Mouse (Mus musculus): ENCODE results near the gene Ubxn10. TPM values are rescaled to one million over a fixed set of nuclear protein-coding genes. Genes with fewer than 3 reads are reported as not detected.

The Ubxn10 gene
- polyA plus RNA-seq, 1 experiment from 2014 or later, result 2.0 TPM

DNA sequence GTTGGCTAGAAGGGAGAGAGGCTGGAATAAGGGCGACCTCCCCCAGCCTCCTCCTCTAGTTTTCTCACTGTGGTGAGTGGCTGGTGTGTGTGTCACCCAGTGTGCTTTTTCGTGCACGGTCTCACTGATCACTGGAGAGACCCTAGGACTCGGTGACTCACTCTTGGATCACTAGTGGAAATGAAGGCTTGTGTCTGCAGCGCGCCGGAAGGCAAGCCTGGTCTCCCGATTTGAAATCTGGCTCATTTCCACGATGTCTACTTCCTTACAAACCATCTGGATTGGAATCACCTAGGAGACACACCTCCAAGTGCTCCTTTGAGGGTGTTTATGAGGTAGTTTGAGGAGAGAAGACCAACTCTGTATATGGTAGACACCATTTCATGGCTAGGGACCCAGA is 9.9 kb upstream of the Ubxn10 start:
- H3K4me1 ChIP-seq (ENCODE audit: control insufficient read depth, insufficient read depth, low read length), result peaks cover 6% of the 10 kb centered on the region; the same call in 1 of the 2 replicates
- no peak overlapping the region for H3K4me2 ChIP-seq (replicated peaks; ENCODE audit: low read depth, low read length)
- 91% methylated on average over 9 of the region's 9 CpGs for WGBS
- no peak overlapping the region for H3K4me3 ChIP-seq (ENCODE audit: low read length)
- no peak overlapping the region for H3K27ac ChIP-seq (ENCODE audit: low read depth, low read length)
- no peak for ATAC-seq (ENCODE audit: low FRiP score, low TSS enrichment)
- no peaks in the 10 kb centered on the region for H3K27me3 ChIP-seq (ENCODE audit: control insufficient read depth, insufficient read depth, low read length)
- no peaks in the 10 kb centered on the region for H3K36me3 ChIP-seq (ENCODE audit: control insufficient read depth, insufficient read depth, low read length)
- H3K9me3 ChIP-seq (ENCODE audit: control insufficient read depth, low read length), result no peaks in the 10 kb centered on the region
- H3K9ac ChIP-seq (ENCODE audit: low read depth, low read length), result no peak overlapping the region

DNA sequence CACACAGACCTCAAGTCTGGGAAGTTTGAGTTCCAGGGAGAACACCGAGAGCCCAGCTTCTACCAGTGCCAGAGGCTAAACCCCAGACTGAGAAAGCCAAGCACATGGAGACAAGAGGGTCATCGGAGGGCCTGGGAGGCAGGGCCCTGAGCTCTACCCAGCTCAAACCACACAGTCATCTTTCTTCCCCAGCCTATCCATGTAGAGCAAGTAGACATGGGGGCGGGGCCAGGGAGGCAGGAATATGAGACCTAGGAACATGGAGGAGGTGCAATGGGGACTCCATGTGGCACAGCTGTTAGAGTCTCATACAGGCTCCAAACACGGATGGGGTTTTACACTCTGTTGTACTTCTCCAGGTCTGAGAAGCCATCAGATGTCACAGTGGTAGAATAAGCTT is 8.9 kb upstream of the Ubxn10 start:
- H3K9me3 ChIP-seq (ENCODE audit: control insufficient read depth, low read length), result no peaks in the 10 kb centered on the region
- H3K4me3 ChIP-seq (ENCODE audit: low read length), result no peak overlapping the region
- ATAC-seq (ENCODE audit: low FRiP score, low TSS enrichment), result peak; percentile 76
- no peak overlapping the region for H3K27ac ChIP-seq (ENCODE audit: low read depth, low read length)
- 45% methylated on average over 4 of the region's 4 CpGs for WGBS
- no peak overlapping the region for H3K4me2 ChIP-seq (replicated peaks; ENCODE audit: low read depth, low read length)
- H3K27me3 ChIP-seq (ENCODE audit: control insufficient read depth, insufficient read depth, low read length), result no peaks in the 10 kb centered on the region
- no peak overlapping the region for H3K9ac ChIP-seq (ENCODE audit: low read depth, low read length)
- H3K36me3 ChIP-seq (ENCODE audit: control insufficient read depth, insufficient read depth, low read length), result no peaks in the 10 kb centered on the region
- H3K4me1 ChIP-seq (ENCODE audit: control insufficient read depth, insufficient read depth, low read length), result peaks cover 6% of the 10 kb centered on the region; the same call in 1 of the 2 replicates

- Histone ChIP-seq H3K36me3 (ENCODE audit: control insufficient read depth, insufficient read depth, low read length) (no peaks in the 10 kb centered on the region), H3K9ac (ENCODE audit: low read depth, low read length) (no peak overlapping the region), H3K4me2 (replicated peaks; ENCODE audit: low read depth, low read length) (no peak overlapping the region), H3K27ac (ENCODE audit: low read depth, low read length) (no peak overlapping the region), H3K4me3 (ENCODE audit: low read length) (no peak overlapping the region), H3K27me3 (ENCODE audit: control insufficient read depth, insufficient read depth, low read length) (no peaks in the 10 kb centered on the region), H3K9me3 (ENCODE audit: control insufficient read depth, low read length) (no peaks in the 10 kb centered on the region), H3K4me1 (ENCODE audit: control insufficient read depth, insufficient read depth, low read length) (peaks cover 8% of the 10 kb centered on the region)
- peak; percentile 50; the same call in 1 of the 2 replicates for ATAC-seq (ENCODE audit: low FRiP score, low TSS enrichment)
- 17% methylated on average over 7 of the region's 7 CpGs for WGBS
These were observed 2.3 kb upstream of the Ubxn10 start for GRCm38 (mm10) chr4:138739136-138739851.

DNA sequence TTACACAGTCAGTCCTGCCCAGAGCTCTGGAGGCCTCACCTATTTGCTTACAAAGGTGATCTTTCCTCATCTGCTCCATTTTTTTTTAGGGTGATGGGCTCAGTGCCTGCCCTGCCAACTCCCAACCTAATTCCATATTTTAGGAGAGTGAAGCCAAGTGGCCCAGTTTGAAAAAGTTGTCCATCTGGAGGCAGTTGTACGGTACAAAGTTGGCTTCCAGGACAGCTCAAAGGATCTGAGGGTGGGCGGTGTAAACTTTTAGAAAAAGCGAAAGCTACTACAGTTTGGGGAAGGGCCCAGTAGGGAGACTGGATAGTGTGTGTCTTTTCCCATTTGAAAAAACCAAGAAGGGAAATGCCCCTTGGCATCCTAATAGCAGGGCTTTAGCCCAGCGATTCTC is 2.1 kb downstream of the Ubxn10 start:
- WGBS, result 96% methylated on average over 4 of the region's 4 CpGs
- H3K36me3 ChIP-seq (ENCODE audit: control insufficient read depth, insufficient read depth, low read length), result no peaks in the 10 kb centered on the region

GRCm38 (mm10) chr4:138734105-138734504 is 2.9 kb downstream of the Ubxn10 start:
- Histone ChIP-seq H3K9ac (ENCODE audit: low read depth, low read length) (no peak overlapping the region), H3K27me3 (ENCODE audit: control insufficient read depth, insufficient read depth, low read length) (no peaks in the 10 kb centered on the region), H3K4me2 (replicated peaks; ENCODE audit: low read depth, low read length) (no peak overlapping the region), H3K4me1 (ENCODE audit: control insufficient read depth, insufficient read depth, low read length) (peaks cover 15% of the 10 kb centered on the region), H3K4me3 (ENCODE audit: low read length) (no peak overlapping the region), H3K27ac (ENCODE audit: low read depth, low read length) (no peak overlapping the region), H3K9me3 (ENCODE audit: control insufficient read depth, low read length) (no peaks in the 10 kb centered on the region), H3K36me3 (ENCODE audit: control insufficient read depth, insufficient read depth, low read length) (no peaks in the 10 kb centered on the region)
- WGBS, result 43% methylated on average over 7 of the region's 7 CpGs
- no peak for ATAC-seq (ENCODE audit: low FRiP score, low TSS enrichment)

More for the DNA sequence above, 2.1 kb downstream of the Ubxn10 start:
- Histone ChIP-seq H3K9ac (ENCODE audit: low read depth, low read length) (no peak overlapping the region), H3K27me3 (ENCODE audit: control insufficient read depth, insufficient read depth, low read length) (no peaks in the 10 kb centered on the region), H3K9me3 (ENCODE audit: control insufficient read depth, low read length) (no peaks in the 10 kb centered on the region), H3K4me2 (replicated peaks; ENCODE audit: low read depth, low read length) (no peak overlapping the region), H3K4me3 (ENCODE audit: low read length) (no peak overlapping the region), H3K4me1 (ENCODE audit: control insufficient read depth, insufficient read depth, low read length) (peaks cover 11% of the 10 kb centered on the region), H3K27ac (ENCODE audit: low read depth, low read length) (no peak overlapping the region)
- ATAC-seq (ENCODE audit: low FRiP score, low TSS enrichment), result no peak

GRCm38 (mm10) chr4:138729018-138729703 is 7.8 kb downstream of the Ubxn10 start:
- no peaks in the 10 kb centered on the region for H3K27me3 ChIP-seq (ENCODE audit: control insufficient read depth, insufficient read depth, low read length)
- H3K9me3 ChIP-seq (ENCODE audit: control insufficient read depth, low read length), result no peaks in the 10 kb centered on the region
- no peak for ATAC-seq (ENCODE audit: low FRiP score, low TSS enrichment)
- H3K9ac ChIP-seq (ENCODE audit: low read depth, low read length), result no peak overlapping the region
- H3K4me3 ChIP-seq (ENCODE audit: low read length), result no peak overlapping the region
- no peak overlapping the region for H3K4me2 ChIP-seq (replicated peaks; ENCODE audit: low read depth, low read length)
- peaks cover 24% of the 10 kb centered on the region for H3K4me1 ChIP-seq (ENCODE audit: control insufficient read depth, insufficient read depth, low read length)
- H3K36me3 ChIP-seq (ENCODE audit: control insufficient read depth, insufficient read depth, low read length), result no peaks in the 10 kb centered on the region
- 42% methylated on average over 9 of the region's 9 CpGs for WGBS
- peak overlapping the region; percentile 24; the same call in 1 of the 2 replicates for H3K27ac ChIP-seq (ENCODE audit: low read depth, low read length)

DNA sequence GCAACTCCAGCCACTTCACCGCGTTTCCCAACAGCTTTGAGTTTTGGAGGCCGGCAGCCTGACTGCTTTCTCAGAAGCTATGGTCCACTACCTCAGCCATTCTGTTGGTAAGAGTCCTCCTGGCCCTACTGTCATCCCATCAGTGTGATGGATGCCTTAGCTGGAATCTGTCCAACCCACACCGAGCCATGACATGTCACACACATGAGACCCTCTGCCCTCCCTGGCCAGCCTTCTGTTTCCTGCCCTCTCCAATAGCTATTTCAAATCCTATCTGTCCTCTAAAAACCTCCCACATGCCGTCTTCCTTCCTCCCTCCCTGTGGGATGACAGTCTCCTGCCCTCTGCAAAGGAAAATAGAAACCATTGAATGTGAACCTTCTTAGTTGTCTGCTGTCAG is 11.2 kb downstream of the Ubxn10 start:
- ATAC-seq (ENCODE audit: low FRiP score, low TSS enrichment), result peak; percentile 77
- WGBS, result 17% methylated on average over 5 of the region's 5 CpGs
- H3K9me3 ChIP-seq (ENCODE audit: control insufficient read depth, low read length), result no peaks in the 10 kb centered on the region
- H3K27me3 ChIP-seq (ENCODE audit: control insufficient read depth, insufficient read depth, low read length), result no peaks in the 10 kb centered on the region
- H3K4me3 ChIP-seq (ENCODE audit: low read length), result no peak overlapping the region
- H3K9ac ChIP-seq (ENCODE audit: low read depth, low read length), result no peak overlapping the region
- peak overlapping the region; percentile 85 for H3K27ac ChIP-seq (ENCODE audit: low read depth, low read length)
- peaks cover 41% of the 10 kb centered on the region for H3K4me1 ChIP-seq (ENCODE audit: control insufficient read depth, insufficient read depth, low read length)
- no peak overlapping the region for H3K4me2 ChIP-seq (replicated peaks; ENCODE audit: low read depth, low read length)
- H3K36me3 ChIP-seq (ENCODE audit: control insufficient read depth, insufficient read depth, low read length), result no peaks in the 10 kb centered on the region

DNA sequence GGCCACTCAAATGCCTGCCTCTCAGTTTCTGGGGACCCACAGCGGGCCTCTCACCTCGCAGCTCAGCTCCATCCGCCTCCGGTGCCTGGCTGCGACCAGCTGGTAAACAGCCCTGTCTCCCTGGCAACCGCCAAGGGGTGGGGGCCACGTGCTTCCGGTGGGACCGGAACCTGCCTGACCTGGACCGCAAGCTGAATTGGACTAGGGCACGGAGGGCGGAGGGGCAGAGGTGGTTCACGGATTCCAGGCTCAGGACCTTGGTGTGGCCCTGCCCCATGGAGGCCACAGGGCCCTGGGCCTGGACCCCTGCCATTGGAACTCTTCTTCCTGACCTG is 11.9 kb downstream of the Ubxn10 start:
- Histone ChIP-seq H3K4me2 (replicated peaks; ENCODE audit: low read depth, low read length) (peak overlapping the region; percentile 48), H3K27ac (ENCODE audit: low read depth, low read length) (peak overlapping the region; percentile 85), H3K9ac (ENCODE audit: low read depth, low read length) (no peak overlapping the region), H3K4me1 (ENCODE audit: control insufficient read depth, insufficient read depth, low read length) (peaks cover 41% of the 10 kb centered on the region), H3K9me3 (ENCODE audit: control insufficient read depth, low read length) (no peaks in the 10 kb centered on the region), H3K27me3 (ENCODE audit: control insufficient read depth, insufficient read depth, low read length) (no peaks in the 10 kb centered on the region), H3K4me3 (ENCODE audit: low read length) (peak overlapping the region; percentile 19; the same call in 1 of the 2 replicates), H3K36me3 (ENCODE audit: control insufficient read depth, insufficient read depth, low read length) (no peaks in the 10 kb centered on the region)
- peak; percentile 60 for ATAC-seq (ENCODE audit: low FRiP score, low TSS enrichment)
- WGBS, result 3% methylated on average over 13 of the region's 13 CpGs
